Mouse (Mus musculus): ENCODE data around the gene Cd86.

Gene Cd86

GRCm38 (mm10) chr16:36674457-36675204, 8.8 kb upstream of the Cd86 start:
- CTCF ChIA-PET, result interaction anchor here in 1 of 4 experiments (0.6 kb wide), 1 partner anchor 1133 kb away, joined by 14 read pairs; the partner anchor contains the start of gene Sema5b
- POLR2A ChIA-PET, result interaction anchor here in 1 of 4 experiments (1.4 kb wide), 1 partner anchor 20 kb away, joined by 3 read pairs; the partner anchor contains the start of gene Ildr1

GRCm38 (mm10) chr16:36673196-36673595, 7.3 kb upstream of the Cd86 start:
- ChIA-PET CTCF (no interaction called here), POLR2A (no interaction called here)

GRCm38 (mm10) chr16:36670590-36670989, 4.7 kb upstream of the Cd86 start:
- ChIA-PET POLR2A (interaction anchor here in 1 of 4 experiments (0.5 to 1.3 kb wide), 2 partner anchors 13 to 62 kb away, joined by 3 read pairs; no protein-coding TSS in a partner anchor), CTCF (no interaction called here)

GRCm38 (mm10) chr16:36666448-36667017, 652 bp upstream of the Cd86 start:
- ChIA-PET POLR2A (interaction anchor here in 1 of 4 experiments (1.3 kb wide), 1 partner anchor 44 kb away, joined by 3 read pairs; no protein-coding TSS in a partner anchor), CTCF (no interaction called here)

- ChIA-PET POLR2A (interaction anchor here in 1 of 4 experiments (1.0 kb wide), 1 partner anchor 35 kb away, joined by 3 read pairs; no protein-coding TSS in a partner anchor), CTCF (no interaction called here)
Observed at GRCm38 (mm10) chr16:36663484-36663883, 2.4 kb downstream of the Cd86 start.

- POLR2A ChIA-PET, result interaction anchor here in 1 of 4 experiments (0.7 kb wide), 1 partner anchor 269 kb away, joined by 3 read pairs; no protein-coding TSS in a partner anchor
- CTCF ChIA-PET, result interaction anchor here in 1 of 4 experiments (0.6 kb wide), 1 partner anchor 144 kb away, joined by 6 read pairs; no protein-coding TSS in a partner anchor
Observed at GRCm38 (mm10) chr16:36661330-36661729, 4.6 kb downstream of the Cd86 start.

- ChIA-PET CTCF (no interaction called here), POLR2A (interaction anchor here in 1 of 4 experiments (0.6 kb wide), 1 partner anchor 13 kb away, joined by 4 read pairs; no protein-coding TSS in a partner anchor)
Observed at GRCm38 (mm10) chr16:36655910-36656309, 10.0 kb downstream of the Cd86 start.

- ChIA-PET POLR2A (interaction anchor here in 1 of 4 experiments (0.6 kb wide), 1 partner anchor 13 kb away, joined by 4 read pairs; no protein-coding TSS in a partner anchor), CTCF (no interaction called here)
Observed at GRCm38 (mm10) chr16:36655199-36655598, 10.7 kb downstream of the Cd86 start.

- ChIA-PET POLR2A (interaction anchor here in 2 of 4 experiments (0.8 to 1.5 kb wide), 3 partner anchors 13 to 57 kb away, joined by 3 to 7 read pairs (median 3); no protein-coding TSS in a partner anchor), CTCF (interaction anchor here in 1 of 4 experiments (1.2 kb wide), 1 partner anchor 59 kb away, joined by 3 read pairs; no protein-coding TSS in a partner anchor)
Observed at GRCm38 (mm10) chr16:36651174-36651766, 14.6 kb downstream of the Cd86 start.

GRCm38 (mm10) chr16:36650511-36650910, 15.4 kb downstream of the Cd86 start:
- CTCF ChIA-PET, result interaction anchor here in 1 of 4 experiments (0.6 to 1.2 kb wide), 2 partner anchors 17 to 60 kb away, joined by 3 read pairs; no protein-coding TSS in a partner anchor

GRCm38 (mm10) chr16:36649304-36649703, 16.6 kb downstream of the Cd86 start:
- CTCF ChIA-PET, result interaction anchor here in 2 of 4 experiments (0.6 to 1.0 kb wide), 2 partner anchors 61 to 125 kb away, joined by 3 to 5 read pairs; no protein-coding TSS in a partner anchor

More at GRCm38 (mm10) chr16:36650511-36650910, 15.4 kb downstream of the Cd86 start:
- POLR2A ChIA-PET, result interaction anchor here in 2 of 4 experiments (0.8 to 1.8 kb wide), 4 partner anchors 13 to 58 kb away, joined by 3 to 7 read pairs (median 4); no protein-coding TSS in a partner anchor

GRCm38 (mm10) chr16:36645124-36645523, 20.8 kb downstream of the Cd86 start:
- ChIA-PET CTCF (no interaction called here), POLR2A (interaction anchor here in 1 of 4 experiments (1.4 kb wide), 1 partner anchor 9 kb away, joined by 3 read pairs; no protein-coding TSS in a partner anchor)

More at GRCm38 (mm10) chr16:36649304-36649703, 16.6 kb downstream of the Cd86 start:
- POLR2A ChIA-PET, result interaction anchor here in 3 of 4 experiments (0.5 to 1.9 kb wide), 10 partner anchors 9 to 552 kb away, joined by 3 to 11 read pairs (median 4); no protein-coding TSS in a partner anchor

GRCm38 (mm10) chr16:36642696-36643046, 23.2 kb downstream of the Cd86 start:
- ChIA-PET POLR2A (interaction anchor here in 2 of 4 experiments (0.5 to 0.6 kb wide), 2 partner anchors 17 to 45 kb away, joined by 3 read pairs; no protein-coding TSS in a partner anchor), CTCF (no interaction called here)

- ChIA-PET CTCF (interaction anchor here in 1 of 4 experiments (0.7 kb wide), 1 partner anchor 9 kb away, joined by 3 read pairs; no protein-coding TSS in a partner anchor), POLR2A (interaction anchor here in 1 of 4 experiments (1.8 kb wide), 1 partner anchor 11 kb away, joined by 6 read pairs; no protein-coding TSS in a partner anchor)
Observed at GRCm38 (mm10) chr16:36641830-36642695, 23.8 kb downstream of the Cd86 start.

- ChIA-PET CTCF (no interaction called here), POLR2A (interaction anchor here in 1 of 4 experiments (1.0 to 1.8 kb wide), 2 partner anchors 9 to 12 kb away, joined by 3 to 6 read pairs; no protein-coding TSS in a partner anchor)
Observed at GRCm38 (mm10) chr16:36640993-36641392, 24.9 kb downstream of the Cd86 start.

- ChIA-PET CTCF (interaction anchor here in 2 of 4 experiments (0.5 to 1.0 kb wide), 2 partner anchors 69 to 70 kb away, joined by 3 to 4 read pairs; no protein-coding TSS in a partner anchor), POLR2A (interaction anchor here in 2 of 4 experiments (0.6 to 1.0 kb wide), 5 partner anchors 10 to 1099 kb away, joined by 3 to 4 read pairs (median 3); partner anchors contain the start of gene Sema5b (in 1 of the 2))
Observed at GRCm38 (mm10) chr16:36639812-36640504, 25.9 kb downstream of the Cd86 start.

- POLR2A ChIA-PET, result no interaction called here
- CTCF ChIA-PET, result interaction anchor here in 1 of 4 experiments (0.6 kb wide), 1 partner anchor 66 kb away, joined by 3 read pairs; no protein-coding TSS in a partner anchor
Observed at GRCm38 (mm10) chr16:36636800-36637199, 29.1 kb downstream of the Cd86 start.

Data from embryonic stem cell, embryonic (primary cell).